7 mouse cellular contexts compared by ENCODE assay signal in the genomic region with DNA sequence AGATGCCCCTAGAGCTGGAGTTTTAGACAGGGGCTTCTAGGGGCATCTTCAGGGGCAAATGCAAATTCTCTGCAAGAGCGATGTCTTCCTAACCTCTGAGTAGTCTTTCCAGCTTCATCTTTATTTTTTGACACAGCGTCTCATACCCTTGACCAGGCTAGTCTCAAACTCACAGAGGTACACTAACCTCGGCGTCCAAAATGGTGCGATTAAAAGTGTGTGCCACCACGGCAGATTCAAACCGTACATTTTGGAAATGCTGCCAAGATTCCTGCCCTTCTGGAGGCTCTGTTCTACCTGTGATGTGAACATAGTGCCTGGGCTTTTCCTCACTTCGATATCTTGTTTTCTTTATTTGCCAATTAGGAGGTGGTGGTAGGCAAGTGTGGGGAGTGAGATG. TPM values are rescaled to one million over a fixed set of nuclear protein-coding genes. Genes with fewer than 3 reads are reported as not detected.
DNase-seq lines count a peak whose midpoint lies in the region; ATAC-seq and TF ChIP-seq lines count a peak whose summit lies in the region.

No protein-coding gene starts in this region.

- no peaks in the 10 kb centered on the region for H3K9me3 ChIP-seq in kidney, embryonic 15.5 days (replicated peaks)
- H3K9me3 ChIP-seq in embryonic facial prominence, embryonic 14.5 days (ENCODE audit: control insufficient read depth, low read length), result 0 out of 2 replicates have a peak, but pooled peaks cover 14% of the 10 kb centered on the region
- no peaks in the 10 kb centered on the region for H3K9me3 ChIP-seq in hindbrain, postnatal 0 days (ENCODE audit: low read length)
- no peaks in the 10 kb centered on the region for H3K9me3 ChIP-seq in midbrain, postnatal 0 days (ENCODE audit: low read length)

- 94% methylated on average over 8 of the region's 8 CpGs for WGBS in kidney, embryonic 15.5 days
- whole genome bisulfite sequencing in embryonic facial prominence, embryonic 14.5 days, result 89% methylated on average over 8 of the region's 8 CpGs
- 92% methylated on average over 8 of the region's 8 CpGs for WGBS in hindbrain, postnatal 0 days
- 91% methylated on average over 8 of the region's 8 CpGs for WGBS in midbrain, postnatal 0 days

- H3K4me1 ChIP-seq in kidney, embryonic 15.5 days, result peaks cover 25% of the 10 kb centered on the region
- H3K4me1 ChIP-seq in embryonic facial prominence, embryonic 14.5 days (ENCODE audit: control insufficient read depth, insufficient read depth, low read length), result peaks cover 9% of the 10 kb centered on the region
- peaks cover 16% of the 10 kb centered on the region for H3K4me1 ChIP-seq in hindbrain, postnatal 0 days (ENCODE audit: insufficient read depth, low read length)
- no peaks in the 10 kb centered on the region for H3K4me1 ChIP-seq in midbrain, postnatal 0 days (ENCODE audit: insufficient read depth, low read length)

- no peak for DNase-seq in kidney, adult 11 months
- DNase-seq in embryonic facial prominence, embryonic 14.5 days (ENCODE audit: low spot score), result no peak
- DNase-seq in hindbrain, postnatal 0 days (ENCODE audit: low spot score), result no peak
- no peak for DNase-seq in midbrain, postnatal 0 days (ENCODE audit: low spot score)
- no peak for DNase-seq in right cerebral cortex, adult 2 months (ENCODE audit: low spot score in 2 of 2)

- H3K27ac ChIP-seq in kidney, embryonic 15.5 days, result no peak overlapping the region
- no peak overlapping the region for H3K27ac ChIP-seq in embryonic facial prominence, embryonic 14.5 days (replicated peaks; ENCODE audit: low read depth, low read length)
- H3K27ac ChIP-seq in hindbrain, postnatal 0 days, result 0 out of 2 replicates have a peak overlapping the region, but pooled peaks have one; percentile 62
- H3K27ac ChIP-seq in midbrain, postnatal 0 days (ENCODE audit: low read depth, low read length), result peak overlapping the region; percentile 44

- peaks cover 7% of the 10 kb centered on the region; the same call in 1 of the 2 replicates for H3K36me3 ChIP-seq in kidney, embryonic 15.5 days
- no peaks in the 10 kb centered on the region for H3K36me3 ChIP-seq in embryonic facial prominence, embryonic 14.5 days (ENCODE audit: control insufficient read depth, insufficient read depth, low read length)
- no peaks in the 10 kb centered on the region for H3K36me3 ChIP-seq in hindbrain, postnatal 0 days (ENCODE audit: insufficient read depth, low read length)
- no peaks in the 10 kb centered on the region for H3K36me3 ChIP-seq in midbrain, postnatal 0 days (ENCODE audit: insufficient read depth, low read length)

- peak; percentile 14; the same call in 1 of the 2 replicates for ATAC-seq in kidney, embryonic 15.5 days (replicated peaks; ENCODE audit: low FRiP score)
- ATAC-seq in embryonic facial prominence, embryonic 14.5 days (ENCODE audit: low read depth), result 0 out of 2 replicates have a peak, but pooled peaks have one; percentile 5
- ATAC-seq in hindbrain, postnatal 0 days, result no peak
- peak; percentile 17; the same call in 1 of the 2 replicates for ATAC-seq in midbrain, postnatal 0 days (ENCODE audit: low FRiP score)
- ATAC-seq in megakaryocyte progenitor cell, adult 5-6 weeks (replicated peaks; ENCODE audit: poor library complexity), result no peak

- no peak for TF ChIP-seq CTCF in hindbrain, postnatal 0 days (IDR thresholded peaks at IDR 0.05; ENCODE audit: low read depth)
- TF ChIP-seq CTCF in midbrain, postnatal 0 days (IDR thresholded peaks at IDR 0.05), result no peak

- H3K27me3 ChIP-seq in kidney, embryonic 15.5 days, result no peaks in the 10 kb centered on the region
- no peaks in the 10 kb centered on the region for H3K27me3 ChIP-seq in embryonic facial prominence, embryonic 14.5 days (replicated peaks; ENCODE audit: control insufficient read depth, insufficient read depth, low read length)
- H3K27me3 ChIP-seq in hindbrain, postnatal 0 days (ENCODE audit: insufficient read depth, low read length), result no peaks in the 10 kb centered on the region
- H3K27me3 ChIP-seq in midbrain, postnatal 0 days (ENCODE audit: insufficient read depth, low read length), result no peaks in the 10 kb centered on the region

- H3K9ac ChIP-seq in kidney, embryonic 15.5 days, result no peak overlapping the region
- H3K9ac ChIP-seq in embryonic facial prominence, embryonic 14.5 days (ENCODE audit: low read depth, low read length), result no peak overlapping the region
- no peak overlapping the region for H3K9ac ChIP-seq in hindbrain, postnatal 0 days (replicated peaks; ENCODE audit: low read length)
- no peak overlapping the region for H3K9ac ChIP-seq in midbrain, postnatal 0 days (replicated peaks; ENCODE audit: low read length, poor library complexity, severe bottlenecking)

- H3K4me2 ChIP-seq in kidney, embryonic 15.5 days, result 0 out of 2 replicates have a peak overlapping the region, but pooled peaks have one; percentile 78
- peak overlapping the region; percentile 69; the same call in 1 of the 2 replicates for H3K4me2 ChIP-seq in embryonic facial prominence, embryonic 14.5 days (ENCODE audit: low read depth, low read length)
- no peak overlapping the region for H3K4me2 ChIP-seq in hindbrain, postnatal 0 days (ENCODE audit: low read depth, low read length)
- H3K4me2 ChIP-seq in midbrain, postnatal 0 days (ENCODE audit: low read depth, low read length, poor library complexity, severe bottlenecking), result no peak overlapping the region

- peak overlapping the region; percentile 79 for H3K4me3 ChIP-seq in kidney, embryonic 15.5 days (replicated peaks)
- H3K4me3 ChIP-seq in embryonic facial prominence, embryonic 14.5 days (ENCODE audit: low read depth, low read length), result no peak overlapping the region; the same call in 1 of the 2 replicates
- no peak overlapping the region for H3K4me3 ChIP-seq in hindbrain, postnatal 0 days (ENCODE audit: low read length)
- no peak overlapping the region for H3K4me3 ChIP-seq in midbrain, postnatal 0 days (ENCODE audit: low read depth, low read length)

RNA-seq across cellular contexts. Expression of a gene that starts 0.6 kb away (rescaled TPM):
- polyA plus RNA-seq in kidney, embryonic 15.5 days (2015; fragmentation: Nextera tagmentation; extraction: Ambion mirVana), result 16.1 and 16.3 TPM in 2 replicates
- polyA plus RNA-seq in embryonic facial prominence, embryonic 14.5 days (2014; fragmentation: Nextera tagmentation; extraction: Ambion mirVana), result 9.1 and 9.2 TPM in 2 replicates
- total RNA-seq in hindbrain, postnatal 0 days (2014; rRNA removed), result 19.6 and 23.8 TPM in 2 replicates
- polyA plus RNA-seq in hindbrain, postnatal 0 days (2015; fragmentation: Nextera tagmentation; extraction: Ambion mirVana), result 7.7 and 9.0 TPM in 2 replicates
- 19.8 and 20.6 TPM in 2 replicates for total RNA-seq in midbrain, postnatal 0 days (2014; rRNA removed)
- 9.9 and 11.6 TPM in 2 replicates for polyA plus RNA-seq in midbrain, postnatal 0 days (2015; fragmentation: Nextera tagmentation; extraction: Ambion mirVana)
- total RNA-seq in megakaryocyte progenitor cell, adult 5-6 weeks (2015), result 2.0 and 2.1 TPM in 2 replicates
- total RNA-seq in megakaryocyte progenitor cell, adult 5-6 weeks (2017), result 4.2 and 5.0 TPM in 2 replicates

RNA-seq across cellular contexts. Expression of a gene that starts 0.9 kb away (rescaled TPM):
- 2.9 and 3.4 TPM in 2 replicates for polyA plus RNA-seq in kidney, embryonic 15.5 days (2015; fragmentation: Nextera tagmentation; extraction: Ambion mirVana)
- 1.7 and 2.6 TPM in 2 replicates for polyA plus RNA-seq in embryonic facial prominence, embryonic 14.5 days (2014; fragmentation: Nextera tagmentation; extraction: Ambion mirVana)
- 4.6 and 6.3 TPM in 2 replicates for total RNA-seq in hindbrain, postnatal 0 days (2014; rRNA removed)
- polyA plus RNA-seq in hindbrain, postnatal 0 days (2015; fragmentation: Nextera tagmentation; extraction: Ambion mirVana), result 7.7 and 7.9 TPM in 2 replicates
- total RNA-seq in midbrain, postnatal 0 days (2014; rRNA removed), result 9.4 and 9.6 TPM in 2 replicates
- polyA plus RNA-seq in midbrain, postnatal 0 days (2015; fragmentation: Nextera tagmentation; extraction: Ambion mirVana), result 12.7 and 12.9 TPM in 2 replicates
- total RNA-seq in megakaryocyte progenitor cell, adult 5-6 weeks (2015), result 0.24 and 0.57 TPM in 2 replicates
- total RNA-seq in megakaryocyte progenitor cell, adult 5-6 weeks (2017), result 0.03 and 0.42 TPM in 2 replicates

RNA-seq across cellular contexts. Expression of a gene that starts 24.7 kb away (rescaled TPM):
- polyA plus RNA-seq in kidney, embryonic 15.5 days (2015; fragmentation: Nextera tagmentation; extraction: Ambion mirVana), result 8.0 and 10.1 TPM in 2 replicates
- polyA plus RNA-seq in embryonic facial prominence, embryonic 14.5 days (2014; fragmentation: Nextera tagmentation; extraction: Ambion mirVana), result 13.4 and 16.3 TPM in 2 replicates
- total RNA-seq in hindbrain, postnatal 0 days (2014; rRNA removed), result 10.3 and 12.1 TPM in 2 replicates
- 1.4 and 1.5 TPM in 2 replicates for polyA plus RNA-seq in hindbrain, postnatal 0 days (2015; fragmentation: Nextera tagmentation; extraction: Ambion mirVana)
- total RNA-seq in midbrain, postnatal 0 days (2014; rRNA removed), result 5.4 and 8.2 TPM in 2 replicates
- polyA plus RNA-seq in midbrain, postnatal 0 days (2015; fragmentation: Nextera tagmentation; extraction: Ambion mirVana), result 1.2 and 1.4 TPM in 2 replicates
- total RNA-seq in megakaryocyte progenitor cell, adult 5-6 weeks (2015), result 2.8 and 3.9 TPM in 2 replicates
- total RNA-seq in megakaryocyte progenitor cell, adult 5-6 weeks (2017), result 2.3 and 2.4 TPM in 2 replicates

RNA-seq across cellular contexts. Expression of a gene that starts 30.0 kb away (rescaled TPM):
- 13.5 and 14.4 TPM in 2 replicates for polyA plus RNA-seq in kidney, embryonic 15.5 days (2015; fragmentation: Nextera tagmentation; extraction: Ambion mirVana)
- 11.1 and 13.2 TPM in 2 replicates for polyA plus RNA-seq in embryonic facial prominence, embryonic 14.5 days (2014; fragmentation: Nextera tagmentation; extraction: Ambion mirVana)
- 17.3 and 18.3 TPM in 2 replicates for total RNA-seq in hindbrain, postnatal 0 days (2014; rRNA removed)
- polyA plus RNA-seq in hindbrain, postnatal 0 days (2015; fragmentation: Nextera tagmentation; extraction: Ambion mirVana), result 24.7 and 25.5 TPM in 2 replicates
- total RNA-seq in midbrain, postnatal 0 days (2014; rRNA removed), result 17.3 and 17.8 TPM in 2 replicates
- 30.2 and 32.5 TPM in 2 replicates for polyA plus RNA-seq in midbrain, postnatal 0 days (2015; fragmentation: Nextera tagmentation; extraction: Ambion mirVana)
- 6.5 and 6.9 TPM in 2 replicates for total RNA-seq in megakaryocyte progenitor cell, adult 5-6 weeks (2015)
- total RNA-seq in megakaryocyte progenitor cell, adult 5-6 weeks (2017), result 3.4 and 5.6 TPM in 2 replicates

RNA-seq across cellular contexts. Expression of a gene that starts 30.4 kb away (rescaled TPM):
- 157 and 162 TPM in 2 replicates for polyA plus RNA-seq in kidney, embryonic 15.5 days (2015; fragmentation: Nextera tagmentation; extraction: Ambion mirVana)
- 130 and 131 TPM in 2 replicates for polyA plus RNA-seq in embryonic facial prominence, embryonic 14.5 days (2014; fragmentation: Nextera tagmentation; extraction: Ambion mirVana)
- 34.1 and 42.9 TPM in 2 replicates for total RNA-seq in hindbrain, postnatal 0 days (2014; rRNA removed)
- polyA plus RNA-seq in hindbrain, postnatal 0 days (2015; fragmentation: Nextera tagmentation; extraction: Ambion mirVana), result 114 and 118 TPM in 2 replicates
- total RNA-seq in midbrain, postnatal 0 days (2014; rRNA removed), result 31.4 and 36.7 TPM in 2 replicates
- polyA plus RNA-seq in midbrain, postnatal 0 days (2015; fragmentation: Nextera tagmentation; extraction: Ambion mirVana), result 115 and 116 TPM in 2 replicates
- 106 and 117 TPM in 2 replicates for total RNA-seq in megakaryocyte progenitor cell, adult 5-6 weeks (2015)
- 78.6 and 83.9 TPM in 2 replicates for total RNA-seq in megakaryocyte progenitor cell, adult 5-6 weeks (2017)

Comparison
In these comparisons a context has a peak if more than half of its experiments do, and no peak if none do; other contexts are left out.
1. ATAC-seq: peak in kidney, embryonic 15.5 days (single experiment), embryonic facial prominence, embryonic 14.5 days (single experiment) and midbrain, postnatal 0 days (single experiment); none in hindbrain, postnatal 0 days (single experiment) and megakaryocyte progenitor cell, adult 5-6 weeks (single experiment).
2. H3K27ac ChIP-seq: peak in hindbrain, postnatal 0 days (single experiment) and midbrain, postnatal 0 days (single experiment); none in kidney, embryonic 15.5 days (single experiment) and embryonic facial prominence, embryonic 14.5 days (single experiment).
3. H3K4me2 ChIP-seq: peak in kidney, embryonic 15.5 days (single experiment) and embryonic facial prominence, embryonic 14.5 days (single experiment); none in hindbrain, postnatal 0 days (single experiment) and midbrain, postnatal 0 days (single experiment).